Mouse (Mus musculus): ENCODE measurements around the gene Zfp770.

GRCm38 (mm10) chr2:114237639-114238038 lies 36.4 kb upstream of the Zfp770 start:
- TF ChIP-seq GATA1 (IDR thresholded peaks at IDR 0.05; ENCODE audit: low read length) (no peak), TAL1 (IDR thresholded peaks at IDR 0.05; ENCODE audit: low read length) (no peak)

All from erythroblast, embryonic 14.5 days (primary cell).